19 mouse cellular contexts compared by ENCODE assay signal in genomic region chr16:58349802-58350201, GRCm38 (mm10). TPM values are rescaled to one million over a fixed set of nuclear protein-coding genes. Genes with fewer than 3 reads are reported as not detected.
DNase-seq lines count a peak whose midpoint lies in the region; ATAC-seq lines count a peak whose summit lies in the region.
"Had no signal": no experiment of that assay in that cellular context is flagged by ENCODE, and none has a peak within 500 bp of the region (broad histone marks: within the 10 kb centered on the region; RNA-seq: fewer than 3 reads in every experiment).

No protein-coding gene starts in this region.

- no peaks in the 10 kb centered on the region for H3K36me3 ChIP-seq in heart, embryonic 12.5 days
- H3K36me3 ChIP-seq in neural tube, embryonic 11.5 days (ENCODE audit: control insufficient read depth, insufficient read depth, low read length), result no peaks in the 10 kb centered on the region
- no peaks in the 10 kb centered on the region for H3K36me3 ChIP-seq in embryonic facial prominence, embryonic 13.5 days
- H3K36me3 ChIP-seq: hindbrain, embryonic 13.5 days; liver, embryonic 13.5 days had no signal

- no peak overlapping the region for H3K9ac ChIP-seq in heart, embryonic 12.5 days
- H3K9ac ChIP-seq in neural tube, embryonic 11.5 days (ENCODE audit: low read length), result no peak overlapping the region
- no peak overlapping the region for H3K9ac ChIP-seq in embryonic facial prominence, embryonic 13.5 days
- H3K9ac ChIP-seq: forebrain, postnatal 0 days; hindbrain, embryonic 13.5 days; liver, embryonic 13.5 days had no signal

- H3K4me2 ChIP-seq in heart, embryonic 12.5 days, result peak overlapping the region; percentile 28; the same call in 1 of the 2 replicates
- no peak overlapping the region for H3K4me2 ChIP-seq in neural tube, embryonic 11.5 days (ENCODE audit: low read depth)
- H3K4me2 ChIP-seq in embryonic facial prominence, embryonic 13.5 days, result peak overlapping the region; percentile 30
- H3K4me2 ChIP-seq: hindbrain, embryonic 13.5 days; liver, embryonic 13.5 days; midbrain, embryonic 11.5 days had no signal

- H3K27me3 ChIP-seq in heart, embryonic 12.5 days (replicated peaks), result no peaks in the 10 kb centered on the region
- H3K27me3 ChIP-seq in neural tube, embryonic 11.5 days (ENCODE audit: control insufficient read depth, insufficient read depth, low read length), result no peaks in the 10 kb centered on the region
- no peaks in the 10 kb centered on the region for H3K27me3 ChIP-seq in embryonic facial prominence, embryonic 13.5 days
- H3K27me3 ChIP-seq: hindbrain, embryonic 13.5 days; liver, embryonic 13.5 days had no signal

- no peak overlapping the region for H3K4me3 ChIP-seq in heart, embryonic 12.5 days
- H3K4me3 ChIP-seq in neural tube, embryonic 11.5 days (ENCODE audit: low read depth, low read length), result no peak overlapping the region
- no peak overlapping the region for H3K4me3 ChIP-seq in embryonic facial prominence, embryonic 13.5 days
- H3K4me3 ChIP-seq: erythroblast, embryonic 14.5 days; hindbrain, embryonic 13.5 days; liver, embryonic 13.5 days had no signal

- H3K4me1 ChIP-seq in heart, embryonic 12.5 days (replicated peaks), result peaks cover 13% of the 10 kb centered on the region
- no peaks in the 10 kb centered on the region; the same call in 1 of the 2 replicates for H3K4me1 ChIP-seq in neural tube, embryonic 11.5 days (ENCODE audit: control insufficient read depth, insufficient read depth, low read length)
- H3K4me1 ChIP-seq in embryonic facial prominence, embryonic 13.5 days, result peaks cover 19% of the 10 kb centered on the region
- H3K4me1 ChIP-seq: liver, embryonic 13.5 days had no signal

- 26% methylated on average over 2 of the region's 2 CpGs for WGBS in heart, embryonic 12.5 days
- WGBS in neural tube, embryonic 11.5 days, result 52% methylated on average over 2 of the region's 2 CpGs
- WGBS in embryonic facial prominence, embryonic 13.5 days, result 22% methylated on average over 2 of the region's 2 CpGs

- no peak for ATAC-seq in heart, embryonic 12.5 days (ENCODE audit: insufficient number of reproducible peaks, low FRiP score)
- ATAC-seq in neural tube, embryonic 11.5 days (ENCODE audit: insufficient read depth, low FRiP score, low TSS enrichment), result no peak
- no peak for ATAC-seq in embryonic facial prominence, embryonic 13.5 days (ENCODE audit: insufficient number of reproducible peaks, insufficient read depth, low FRiP score, low TSS enrichment, low read depth)
- ATAC-seq: forebrain, postnatal 0 days; lung, postnatal 0 days had no signal

- DNase-seq in heart, adult 8-10 months (ENCODE audit: low spot score), result no peak
- peak; percentile 14 for DNase-seq in neural tube, embryonic 11.5 days (ENCODE audit: low spot score)
- DNase-seq in neural tube, embryonic 10.5 days (ENCODE audit: extremely low spot score, low spot score), result no peak
- no peak for DNase-seq in urinary bladder, adult 18-20 months (ENCODE audit: low spot score in 2 of 2)
- no peak for DNase-seq in adrenal gland, adult (ENCODE audit: inconsistent age in 2 of 2, low spot score in 1 of 2)
- DNase-seq in MN1 (ENCODE audit: low spot score), result no peak
- DNase-seq: cerebellum, adult 9-10 months; forebrain, postnatal 0 days; kidney, adult 18-20 months; kidney, postnatal 4 days; liver, embryonic 13.5 days; right cerebral cortex, postnatal 14 days; thymus, postnatal 4 days had no signal

- no peaks in the 10 kb centered on the region for H3K9me3 ChIP-seq in heart, embryonic 12.5 days (replicated peaks)
- no peaks in the 10 kb centered on the region for H3K9me3 ChIP-seq in neural tube, embryonic 11.5 days (ENCODE audit: control insufficient read depth, low read length)
- no peaks in the 10 kb centered on the region for H3K9me3 ChIP-seq in embryonic facial prominence, embryonic 13.5 days
- H3K9me3 ChIP-seq: hindbrain, embryonic 13.5 days; liver, embryonic 13.5 days had no signal

- H3K27ac ChIP-seq in heart, embryonic 12.5 days (ENCODE audit: poor library complexity, severe bottlenecking), result no peak overlapping the region
- no peak overlapping the region for H3K27ac ChIP-seq in neural tube, embryonic 11.5 days (ENCODE audit: low read depth, low read length)
- H3K27ac ChIP-seq in embryonic facial prominence, embryonic 13.5 days, result peak overlapping the region; percentile 56
- H3K27ac ChIP-seq: hindbrain, embryonic 13.5 days; liver, embryonic 13.5 days had no signal

RNA-seq across cellular contexts. Expression of gene Dcbld2, which starts 58.4 kb away (rescaled TPM):
- polyA plus RNA-seq in heart, embryonic 12.5 days (2016; fragmentation: Nextera tagmentation; extraction: Ambion mirVana), result 16.1 and 18.5 TPM in 2 replicates
- total RNA-seq in heart, adult 8-10 months (2022), result 10 to 100 TPM; 13.2 to 14.4 (median 14.1) TPM
- polyA plus RNA-seq in neural tube, embryonic 11.5 days (2014; fragmentation: Nextera tagmentation; extraction: Ambion mirVana), result 18.8 and 19.2 TPM in 2 replicates
- polyA plus RNA-seq in embryonic facial prominence, embryonic 13.5 days (2015; fragmentation: Nextera tagmentation; extraction: Ambion mirVana), result 5.6 TPM in 2 replicates
